Mouse (Mus musculus): ENCODE results near the gene Tmem247.

The Tmem247 gene

GRCm38 (mm10) chr17:86963586-86963902 lies 46.4 kb downstream of the Tmem247 start:
- WGBS, result under 1% methylated on average over 26 of the region's 26 CpGs

- 5% methylated on average over 6 of the region's 6 CpGs for WGBS
Observed at GRCm38 (mm10) chr17:86964041-86964440, 46.9 kb downstream of the Tmem247 start.

GRCm38 (mm10) chr17:86964502-86964901 lies 47.4 kb downstream of the Tmem247 start:
- WGBS, result 4% methylated on average over 10 of the region's 10 CpGs

GRCm38 (mm10) chr17:86965121-86965520 lies 48.0 kb downstream of the Tmem247 start:
- 60% methylated on average over 8 of the region's 8 CpGs for WGBS

- WGBS, result 74% methylated on average over 10 of the region's 10 CpGs
Observed at GRCm38 (mm10) chr17:86966040-86966439, 48.9 kb downstream of the Tmem247 start.

GRCm38 (mm10) chr17:86967048-86967447 lies 49.9 kb downstream of the Tmem247 start:
- 49% methylated on average over 12 of the region's 12 CpGs for WGBS

- WGBS, result 65% methylated on average over 10 of the region's 10 CpGs
Observed at GRCm38 (mm10) chr17:86967536-86968525, 50.7 kb downstream of the Tmem247 start.

- 70% methylated on average over 5 of the region's 5 CpGs for WGBS
Observed at GRCm38 (mm10) chr17:86968581-86968980, 51.4 kb downstream of the Tmem247 start.

- 48% methylated on average over 5 of the region's 5 CpGs for WGBS
Observed at GRCm38 (mm10) chr17:86969582-86969981, 52.4 kb downstream of the Tmem247 start.

GRCm38 (mm10) chr17:86970026-86970750 lies 53.0 kb downstream of the Tmem247 start:
- 92% methylated on average over 15 of the region's 15 CpGs for WGBS

- WGBS, result 43% methylated on average over 5 of the region's 5 CpGs
Observed at GRCm38 (mm10) chr17:86971036-86971435, 53.9 kb downstream of the Tmem247 start.

GRCm38 (mm10) chr17:86971860-86972259 lies 54.7 kb downstream of the Tmem247 start:
- WGBS, result 93% methylated on average over 7 of the region's 7 CpGs

Data from cerebral cortex, adult 2 months (tissue).